Mouse (Mus musculus) limb, embryonic 11.5 days (tissue): Measurements from ENCODE around the gene Hspb11. TPM values are rescaled to one million over a fixed set of nuclear protein-coding genes. Genes with fewer than 3 reads are reported as not detected.

Experiments used
- ATAC-seq: fragments of 200-750 bp; cut with Nextera tagmentation; 2 replicates; pipeline ENCODE4 v1.8.0; 2017; ENCODE audit warnings: low read depth; ENCODE audit not compliant: insufficient number of reproducible peaks, low FRiP score, low TSS enrichment
- DNase-seq: peaks from one replicate; pipeline ENCODE4 v3.0.0-alpha.2; 2015; ENCODE audit warnings: low spot score
- H3K27ac ChIP-seq: fragments of 300-500 bp; sonication (generic); replicated peaks from 2 replicates; pipeline ENCODE4 v1.5.1; 2014; ENCODE audit warnings: low read depth, mild to moderate bottlenecking, low read length
- H3K27me3 ChIP-seq: fragments of 300-500 bp; sonication (generic); 2 replicates; pipeline ENCODE4 v1.6.1; 2014; ENCODE audit warnings: mild to moderate bottlenecking, low read length, mixed read lengths; ENCODE audit not compliant: control insufficient read depth, insufficient read depth
- H3K36me3 ChIP-seq: fragments of 300-500 bp; sonication (generic); 2 replicates; pipeline ENCODE4 v1.6.1; 2014; ENCODE audit warnings: mild to moderate bottlenecking, low read length, moderate library complexity, mixed read lengths; ENCODE audit not compliant: control insufficient read depth, insufficient read depth
- H3K4me1 ChIP-seq: fragments of 300-500 bp; sonication (generic); 2 replicates; pipeline ENCODE4 v1.6.1; 2014; ENCODE audit warnings: low read length, mixed read lengths; ENCODE audit not compliant: control insufficient read depth, insufficient read depth
- H3K4me2 ChIP-seq: fragments of 300-500 bp; sonication (generic); 2 replicates; pipeline ENCODE4 v1.6.1; 2014; ENCODE audit warnings: low read depth, mild to moderate bottlenecking, moderate library complexity; ENCODE audit not compliant: severe bottlenecking
- H3K4me3 ChIP-seq: fragments of 300-500 bp; sonication (generic); 2 replicates; pipeline ENCODE4 v1.5.1; 2014; ENCODE audit warnings: low read depth, low read length
- H3K9ac ChIP-seq: fragments of 300-500 bp; sonication (generic); 2 replicates; pipeline ENCODE4 v1.6.1; 2014; ENCODE audit warnings: mild to moderate bottlenecking, low read length
- H3K9me3 ChIP-seq: fragments of 300-500 bp; sonication (generic); 2 replicates; pipeline ENCODE4 v1.6.1; 2016; ENCODE audit warnings: low read length; ENCODE audit not compliant: control insufficient read depth
- WGBS: fragments of 180-500 bp; shearing (Covaris S2); extraction: QIAGEN DNeasy Blood & Tissue Kit; methylation state at CpG from one replicate; pipeline ENCODE4 v1.1.7; 2014; 5-methylcytosine and 5-hydroxymethylcytosine counted together
- polyA plus RNA-seq: library from polyadenylated mRNA; unstranded; fragments of >200 nt; fragmentation: Nextera tagmentation; extraction: Ambion mirVana; gene quantifications from 2 replicates; pipeline ENCODE4 v1.2.1, GENCODE M21; 2014

Hspb11 gene
- polyA plus RNA-seq, 1 experiment from 2014 or later: 34.0 TPM

DNA sequence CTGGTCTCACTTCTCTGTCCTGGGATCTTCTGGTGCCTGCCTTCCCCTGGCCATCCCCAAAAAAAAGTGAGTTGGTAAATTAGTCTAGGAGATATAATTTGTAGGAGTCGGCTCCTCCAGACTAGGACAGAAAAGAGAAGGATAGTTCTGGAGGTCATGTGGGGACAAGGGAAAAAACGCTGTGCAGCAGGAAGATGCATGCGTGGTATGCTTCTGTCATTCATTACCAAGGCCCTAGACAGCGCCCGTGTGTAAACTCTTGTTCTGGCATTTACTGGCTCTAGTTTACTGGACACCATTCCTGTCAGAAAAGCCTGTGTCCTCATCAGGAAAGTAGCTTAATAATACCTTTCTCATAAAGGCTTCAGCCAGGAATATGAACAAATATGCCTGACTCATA is 21.1 kb downstream of the Hspb11 start:
- H3K4me2 ChIP-seq: no peak overlapping the region
- WGBS: 81% methylated on average over 5 of the region's 5 CpGs
- H3K27me3 ChIP-seq: no peaks in the 10 kb centered on the region
- no peak overlapping the region for H3K4me3 ChIP-seq
- no peaks in the 10 kb centered on the region for H3K9me3 ChIP-seq
- DNase-seq: no peak
- H3K9ac ChIP-seq: no peak overlapping the region
- no peaks in the 10 kb centered on the region for H3K4me1 ChIP-seq
- no peaks in the 10 kb centered on the region for H3K36me3 ChIP-seq
- ATAC-seq: no peak
- no peak overlapping the region for H3K27ac ChIP-seq

DNA sequence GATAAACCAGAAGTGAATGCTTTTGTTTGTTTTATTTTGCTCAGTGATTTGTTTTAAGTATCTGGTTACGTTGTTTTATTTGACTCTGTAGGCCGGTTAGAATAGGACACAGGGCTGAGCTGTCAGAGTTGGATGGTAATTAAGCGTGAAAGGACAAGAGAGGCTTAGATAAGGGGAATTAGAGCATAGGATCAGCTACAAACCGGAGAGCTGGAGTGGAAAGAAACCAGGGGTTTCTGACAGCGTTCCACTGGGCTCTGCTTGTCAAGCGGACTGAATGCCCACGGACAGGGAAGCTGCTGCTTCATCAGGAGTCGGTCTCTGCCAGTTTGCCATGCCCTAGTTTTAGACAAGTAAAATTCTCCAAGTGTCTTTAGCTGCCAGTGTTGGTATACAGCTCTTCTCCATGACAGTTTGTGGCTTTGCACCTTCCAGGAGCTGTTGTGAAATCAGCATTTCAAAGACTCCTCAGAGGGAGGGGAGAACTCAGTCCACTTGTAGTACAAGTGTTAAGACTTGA is 24.9 kb downstream of the Hspb11 start:
- no peaks in the 10 kb centered on the region for H3K9me3 ChIP-seq
- no peaks in the 10 kb centered on the region for H3K27me3 ChIP-seq
- no peak overlapping the region for H3K4me3 ChIP-seq
- no peak for ATAC-seq
- no peaks in the 10 kb centered on the region for H3K4me1 ChIP-seq
- peaks cover 4% of the 10 kb centered on the region; the same call in 1 of the 2 replicates for H3K36me3 ChIP-seq
- no peak overlapping the region for H3K27ac ChIP-seq
- H3K4me2 ChIP-seq: no peak overlapping the region
- no peak overlapping the region for H3K9ac ChIP-seq
- DNase-seq: no peak
- WGBS: 21% methylated on average over 8 of the region's 8 CpGs

DNA sequence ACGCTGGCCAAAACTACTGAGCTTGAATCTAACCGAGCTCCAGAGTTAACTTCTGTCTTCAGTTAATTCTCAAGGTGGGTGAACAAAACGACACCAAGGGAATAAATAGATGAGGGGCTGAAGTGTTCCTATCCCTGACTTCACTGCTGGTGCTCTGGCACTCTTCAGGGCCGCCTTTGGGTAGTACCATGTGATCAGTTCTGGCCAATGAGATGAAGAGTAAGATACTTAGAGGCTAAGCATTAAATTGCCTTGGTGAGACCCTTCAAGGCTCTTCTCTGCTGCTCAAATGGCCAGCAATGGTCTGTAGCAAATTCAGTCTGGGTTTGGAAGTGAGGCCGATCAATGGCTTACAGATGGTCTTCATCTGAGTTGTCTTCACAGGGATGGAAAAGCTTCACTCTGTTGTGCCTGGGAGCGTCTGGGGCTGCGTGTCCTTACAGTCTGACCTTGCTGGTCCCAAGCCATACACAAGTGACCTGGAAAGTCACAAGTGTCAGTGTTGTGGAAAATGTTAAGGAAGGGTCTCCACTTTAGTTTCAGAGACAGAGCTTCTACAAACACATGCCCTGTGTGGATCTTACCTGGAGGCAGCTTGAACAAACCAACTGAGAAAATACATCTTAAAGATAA is 27.6 kb downstream of the Hspb11 start:
- 73% methylated on average over 7 of the region's 7 CpGs for WGBS
- Histone ChIP-seq H3K4me1 (no peaks in the 10 kb centered on the region), H3K9ac (no peak overlapping the region), H3K27me3 (no peaks in the 10 kb centered on the region), H3K27ac (no peak overlapping the region), H3K9me3 (no peaks in the 10 kb centered on the region), H3K4me2 (no peak overlapping the region), H3K4me3 (no peak overlapping the region), H3K36me3 (peaks cover 4% of the 10 kb centered on the region; the same call in 1 of the 2 replicates)
- ATAC-seq: no peak
- DNase-seq: no peak

DNA sequence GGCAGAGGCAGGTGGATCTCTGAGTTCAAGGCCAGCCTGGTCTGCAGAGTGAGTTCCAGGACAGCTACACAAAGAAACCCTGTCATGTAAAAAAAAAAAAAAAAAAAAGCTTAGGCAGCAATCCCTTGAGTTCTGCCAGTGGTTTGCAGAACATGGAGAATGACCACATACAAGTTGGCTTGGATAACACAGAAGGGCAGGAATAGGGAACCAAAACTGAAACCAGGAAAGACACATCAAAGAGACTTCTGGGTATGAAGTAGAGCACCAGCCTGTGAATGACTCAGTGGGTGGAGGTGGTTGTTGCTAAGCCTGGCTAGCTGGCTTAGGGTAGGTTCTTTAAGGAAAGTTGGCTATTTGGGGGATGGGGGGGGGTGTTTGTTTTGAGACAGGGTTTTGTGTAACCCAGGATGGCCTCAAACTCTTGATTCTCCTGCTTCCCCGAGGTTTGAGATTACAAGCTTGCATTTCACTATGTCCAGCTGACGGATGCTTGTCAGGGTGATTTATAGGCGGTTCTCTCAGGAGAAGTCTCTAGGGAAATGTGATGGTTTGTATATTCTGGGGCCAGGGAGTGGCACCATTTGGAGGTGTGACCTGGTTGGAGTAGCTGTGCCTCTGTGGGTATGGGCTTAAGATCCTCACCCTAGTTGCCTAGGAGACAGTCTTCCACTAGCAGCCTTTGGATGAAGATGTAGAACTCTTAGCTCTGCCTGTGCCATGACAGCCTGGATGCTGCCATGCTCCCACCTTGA is 32.2 kb downstream of the Hspb11 start:
- no peaks in the 10 kb centered on the region for H3K4me1 ChIP-seq
- no peak overlapping the region for H3K9ac ChIP-seq
- no peak overlapping the region for H3K4me2 ChIP-seq
- no peak overlapping the region for H3K4me3 ChIP-seq
- WGBS: 62% methylated on average over 3 of the region's 3 CpGs
- ATAC-seq: no peak
- H3K36me3 ChIP-seq: peaks cover 4% of the 10 kb centered on the region; the same call in 1 of the 2 replicates
- H3K27me3 ChIP-seq: no peaks in the 10 kb centered on the region
- no peaks in the 10 kb centered on the region for H3K9me3 ChIP-seq
- no peak overlapping the region for H3K27ac ChIP-seq
- DNase-seq: no peak

DNA sequence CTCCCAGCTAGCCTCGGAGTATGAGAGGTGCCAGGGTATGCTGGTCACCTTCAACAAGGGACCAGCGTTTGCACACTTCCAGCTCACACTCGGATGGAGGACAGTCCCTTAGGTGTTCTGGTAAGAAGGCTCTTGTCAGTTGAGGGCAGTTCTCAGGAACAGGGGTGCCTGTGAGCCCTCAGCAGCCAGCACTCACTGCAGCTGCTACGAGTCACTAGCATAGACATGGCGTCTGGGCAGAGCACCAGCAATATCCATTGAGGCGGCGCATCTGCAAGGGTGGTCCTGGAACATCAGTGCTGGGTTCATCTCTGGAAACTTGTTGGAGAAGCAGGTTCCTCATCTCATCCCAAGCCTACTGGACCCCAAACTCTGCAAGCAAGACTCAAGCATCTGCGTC is 33.0 kb downstream of the Hspb11 start:
- Histone ChIP-seq H3K4me1 (no peaks in the 10 kb centered on the region), H3K36me3 (no peaks in the 10 kb centered on the region), H3K27me3 (no peaks in the 10 kb centered on the region), H3K27ac (no peak overlapping the region), H3K9ac (no peak overlapping the region), H3K4me3 (no peak overlapping the region), H3K9me3 (no peaks in the 10 kb centered on the region), H3K4me2 (no peak overlapping the region)
- ATAC-seq (no peak), DNase-seq (no peak)
- WGBS: 96% methylated on average over 8 of the region's 8 CpGs

DNA sequence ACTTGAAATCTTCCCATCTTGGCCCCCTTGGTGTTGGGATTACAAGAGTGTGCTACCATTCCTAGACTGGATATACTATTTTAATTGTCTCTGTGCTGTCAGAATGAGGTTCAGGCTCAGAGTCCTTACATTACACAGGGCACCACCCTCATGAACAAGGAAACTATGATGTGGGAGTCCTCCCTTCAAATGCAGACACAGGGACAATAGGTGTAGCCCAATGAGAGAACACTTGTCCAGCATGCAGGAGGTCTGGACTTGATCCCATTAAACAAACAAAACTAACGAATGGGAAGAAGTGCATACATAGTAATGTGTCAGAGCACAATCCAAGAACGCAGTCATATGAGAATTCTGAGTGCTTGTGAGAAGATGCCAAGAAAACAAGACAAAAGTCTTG is 34.1 kb downstream of the Hspb11 start:
- ATAC-seq: no peak

DNA sequence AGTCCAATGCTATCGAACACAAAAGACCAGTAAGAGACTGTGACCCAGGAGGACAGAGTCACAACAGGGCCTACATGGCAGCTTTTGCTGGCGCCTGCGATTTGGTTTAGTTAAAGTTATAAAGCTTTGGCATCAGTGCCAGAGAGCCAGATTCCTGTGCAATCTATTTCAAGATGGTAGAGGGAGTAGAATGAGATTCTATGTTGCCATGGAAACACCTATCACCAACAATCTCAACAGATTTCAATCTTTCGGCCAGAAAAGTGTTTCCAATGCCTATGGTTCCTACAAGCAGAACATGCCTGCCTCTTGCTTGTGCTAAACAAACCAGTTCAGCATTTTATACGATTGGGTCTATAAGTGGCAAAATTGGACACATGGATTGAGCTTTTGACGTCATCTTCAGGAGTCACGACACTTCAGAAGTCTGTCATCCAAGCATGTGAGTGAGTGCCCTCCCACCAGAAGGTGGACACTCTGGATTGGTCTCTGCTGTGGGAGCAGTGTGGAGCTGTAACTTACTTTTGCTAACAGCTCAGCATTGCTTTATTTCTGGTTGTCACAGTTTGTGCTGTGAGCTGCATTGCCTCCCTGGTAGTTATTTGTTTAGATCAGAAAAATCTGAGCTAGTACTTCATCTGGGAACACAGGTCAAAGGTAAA is 38.3 kb downstream of the Hspb11 start:
- Histone ChIP-seq H3K4me3 (no peak overlapping the region), H3K9ac (no peak overlapping the region), H3K9me3 (no peaks in the 10 kb centered on the region), H3K27ac (no peak overlapping the region), H3K4me1 (no peaks in the 10 kb centered on the region), H3K36me3 (no peaks in the 10 kb centered on the region), H3K27me3 (no peaks in the 10 kb centered on the region), H3K4me2 (no peak overlapping the region)
- ATAC-seq (no peak), DNase-seq (no peak)
- WGBS: 88% methylated on average over 7 of the region's 7 CpGs

More for the DNA sequence above, 34.1 kb downstream of the Hspb11 start:
- 93% methylated on average over 2 of the region's 2 CpGs for WGBS
- H3K9ac ChIP-seq: no peak overlapping the region
- no peak for DNase-seq
- H3K27ac ChIP-seq: no peak overlapping the region
- H3K4me3 ChIP-seq: no peak overlapping the region
- H3K4me1 ChIP-seq: no peaks in the 10 kb centered on the region
- no peak overlapping the region for H3K4me2 ChIP-seq
- no peaks in the 10 kb centered on the region for H3K9me3 ChIP-seq
- H3K36me3 ChIP-seq: no peaks in the 10 kb centered on the region
- H3K27me3 ChIP-seq: no peaks in the 10 kb centered on the region

DNA sequence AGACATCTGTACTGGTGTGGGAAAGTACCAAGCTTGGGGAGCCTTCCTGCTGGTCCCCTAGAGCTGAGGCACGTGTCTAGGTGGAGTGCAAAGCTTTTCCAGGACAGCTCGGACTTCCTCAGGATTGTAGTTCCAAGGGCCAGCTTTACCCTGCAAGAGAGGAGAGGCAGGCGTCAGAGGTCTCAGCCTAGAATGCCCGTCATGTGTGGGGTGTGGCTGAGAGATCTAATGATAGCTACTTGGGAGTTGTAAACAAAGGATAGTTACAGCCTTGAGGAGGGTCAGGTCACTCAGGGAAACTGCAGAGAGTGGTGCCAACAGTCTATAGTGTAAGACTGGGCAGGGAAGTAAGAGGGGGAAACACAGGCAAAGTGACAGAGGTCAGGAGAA is 38.9 kb downstream of the Hspb11 start:
- Histone ChIP-seq H3K27me3 (no peaks in the 10 kb centered on the region), H3K36me3 (no peaks in the 10 kb centered on the region), H3K9ac (no peak overlapping the region), H3K4me1 (no peaks in the 10 kb centered on the region), H3K9me3 (no peaks in the 10 kb centered on the region), H3K4me3 (no peak overlapping the region), H3K27ac (no peak overlapping the region), H3K4me2 (no peak overlapping the region)
- ATAC-seq: no peak
- DNase-seq: no peak
- WGBS: 26% methylated on average over 4 of the region's 4 CpGs
